Mouse (Mus musculus) brain, embryonic 14.5 days (tissue): ENCODE results near the gene Sgpp2.

Source experiments
- CTCF ChIP-seq: fragments of 200-500 bp; IDR thresholded peaks from 2 replicates; pipeline ENCODE4 v1.5.1; 2012; ENCODE audit warnings: inconsistent platforms, mild to moderate bottlenecking, moderate library complexity, borderline replicate concordance; ENCODE audit not compliant: insufficient read depth, insufficient read length; ENCODE audit errors: extremely low read depth
- POLR2A ChIP-seq: fragments of 200-500 bp; IDR thresholded peaks from 2 replicates; pipeline ENCODE4 v1.6.1; 2012; ENCODE audit warnings: mild to moderate bottlenecking, inconsistent platforms, borderline replicate concordance; ENCODE audit not compliant: poor library complexity, insufficient read depth, insufficient read length, severe bottlenecking; ENCODE audit errors: extremely low read depth

GRCm38 (mm10) chr1:78353254-78353653 lies 43.1 kb downstream of the Sgpp2 start:
- TF ChIP-seq POLR2A (no peak), CTCF (no peak)
